Mouse (Mus musculus): ENCODE data around the gene Rbbp8nl. TPM values are rescaled to one million over a fixed set of nuclear protein-coding genes. Genes with fewer than 3 reads are reported as not detected.
A peak's percentile ranks its signal among the peaks of the same experiment; 100 is the strongest.
"Not testable (repeated sequence)": the region's sequence is repeated elsewhere in the genome, so short reads cannot be mapped to it uniquely, and the experiment has no call there.

Gene Rbbp8nl
- polyA plus RNA-seq, 1 experiment from 2014 or later: not detected

GRCm38 (mm10) chr2:180262891-180263290 is 26.8 kb downstream of the Rbbp8nl start:
- Histone ChIP-seq H3K9me3 (replicated peaks) (no peaks in the 10 kb centered on the region), H3K36me3 (peaks cover 74% of the 10 kb centered on the region)
- 91% methylated on average over 10 of the region's 10 CpGs for WGBS

GRCm38 (mm10) chr2:180262441-180262840 is 27.2 kb downstream of the Rbbp8nl start:
- no peaks in the 10 kb centered on the region for H3K27me3 ChIP-seq (replicated peaks)
- no peak overlapping the region for H3K4me2 ChIP-seq
- no peak for ATAC-seq (ENCODE audit: low FRiP score)
- WGBS: 74% methylated on average over 3 of the region's 3 CpGs
- H3K4me3 ChIP-seq (replicated peaks): no peak overlapping the region
- H3K4me1 ChIP-seq: peaks cover 16% of the 10 kb centered on the region
- no peaks in the 10 kb centered on the region for H3K9me3 ChIP-seq (replicated peaks)
- peaks cover 73% of the 10 kb centered on the region for H3K36me3 ChIP-seq
- H3K9ac ChIP-seq (replicated peaks): no peak overlapping the region
- no peak overlapping the region for H3K27ac ChIP-seq (replicated peaks)

More at GRCm38 (mm10) chr2:180262891-180263290, 26.8 kb downstream of the Rbbp8nl start:
- Histone ChIP-seq H3K27me3 (replicated peaks) (no peaks in the 10 kb centered on the region), H3K9ac (replicated peaks) (no peak overlapping the region), H3K4me2 (no peak overlapping the region), H3K4me1 (peaks cover 14% of the 10 kb centered on the region), H3K4me3 (replicated peaks) (no peak overlapping the region), H3K27ac (replicated peaks) (no peak overlapping the region)
- ATAC-seq (ENCODE audit: low FRiP score): no peak

- Histone ChIP-seq H3K27ac (replicated peaks) (no peak overlapping the region), H3K36me3 (peaks cover 67% of the 10 kb centered on the region), H3K9me3 (replicated peaks) (no peaks in the 10 kb centered on the region), H3K4me1 (peaks cover 16% of the 10 kb centered on the region), H3K4me3 (replicated peaks) (no peak overlapping the region), H3K27me3 (replicated peaks) (no peaks in the 10 kb centered on the region), H3K9ac (replicated peaks) (no peak overlapping the region), H3K4me2 (no peak overlapping the region)
- WGBS: 91% methylated on average over 7 of the region's 7 CpGs
- no peak for ATAC-seq (ENCODE audit: low FRiP score)
Measured at GRCm38 (mm10) chr2:180261901-180262300, 27.8 kb downstream of the Rbbp8nl start.

- Histone ChIP-seq H3K27me3 (replicated peaks) (no peaks in the 10 kb centered on the region), H3K4me2 (no peak overlapping the region), H3K27ac (replicated peaks) (no peak overlapping the region), H3K9ac (replicated peaks) (no peak overlapping the region), H3K36me3 (peaks cover 59% of the 10 kb centered on the region), H3K4me1 (peaks cover 24% of the 10 kb centered on the region), H3K9me3 (replicated peaks) (no peaks in the 10 kb centered on the region), H3K4me3 (replicated peaks) (no peak overlapping the region)
- 72% methylated on average over 8 of the region's 8 CpGs for WGBS
- ATAC-seq (ENCODE audit: low FRiP score): no peak
Measured at GRCm38 (mm10) chr2:180260610-180261480, 28.8 kb downstream of the Rbbp8nl start.

- H3K4me2 ChIP-seq; H3K9ac ChIP-seq (replicated peaks); ATAC-seq (ENCODE audit: low FRiP score); H3K27me3 ChIP-seq (replicated peaks); H3K4me3 ChIP-seq (replicated peaks); H3K27ac ChIP-seq (replicated peaks); H3K9me3 ChIP-seq (replicated peaks): not testable (repeated sequence)
- Histone ChIP-seq H3K36me3 (peaks cover 59% of the 10 kb centered on the region), H3K4me1 (peaks cover 26% of the 10 kb centered on the region)
- 72% methylated on average over 17 of the region's 17 CpGs for WGBS
Measured at GRCm38 (mm10) chr2:180259826-180260609, 29.7 kb downstream of the Rbbp8nl start.

- H3K4me3 ChIP-seq (replicated peaks); H3K27me3 ChIP-seq (replicated peaks); H3K9ac ChIP-seq (replicated peaks); ATAC-seq (ENCODE audit: low FRiP score); H3K4me2 ChIP-seq; H3K27ac ChIP-seq (replicated peaks); H3K9me3 ChIP-seq (replicated peaks): not testable (repeated sequence)
- Histone ChIP-seq H3K4me1 (peaks cover 26% of the 10 kb centered on the region), H3K36me3 (peaks cover 54% of the 10 kb centered on the region)
- WGBS: 81% methylated on average over 10 of the region's 10 CpGs
Measured at GRCm38 (mm10) chr2:180258951-180259484, 30.7 kb downstream of the Rbbp8nl start.

- H3K9me3 ChIP-seq (replicated peaks): no peaks in the 10 kb centered on the region
- no peak for ATAC-seq (ENCODE audit: low FRiP score)
- 55% methylated on average over 11 of the region's 11 CpGs for WGBS
- H3K4me2 ChIP-seq: peak overlapping the region; percentile 88
- H3K4me3 ChIP-seq (replicated peaks): peak overlapping the region; percentile 84
- H3K27ac ChIP-seq (replicated peaks): peak overlapping the region; percentile 88
- no peaks in the 10 kb centered on the region for H3K27me3 ChIP-seq (replicated peaks)
- peaks cover 26% of the 10 kb centered on the region for H3K4me1 ChIP-seq
- peak overlapping the region; percentile 95 for H3K9ac ChIP-seq (replicated peaks)
- peaks cover 46% of the 10 kb centered on the region for H3K36me3 ChIP-seq
Measured at GRCm38 (mm10) chr2:180257963-180258865, 31.5 kb downstream of the Rbbp8nl start.

GRCm38 (mm10) chr2:180257001-180257521 is 32.6 kb downstream of the Rbbp8nl start, which contains the start of gene Rps21:
Rps21 (plus strand) TSS chr2:180257377.
- WGBS: under 1% methylated on average over 37 of the region's 38 CpGs
- Histone ChIP-seq H3K4me1 (peaks cover 26% of the 10 kb centered on the region), H3K9me3 (replicated peaks) (no peaks in the 10 kb centered on the region), H3K27me3 (replicated peaks) (no peaks in the 10 kb centered on the region), H3K36me3 (peaks cover 36% of the 10 kb centered on the region), H3K4me3 (replicated peaks) (peak within 1 kb of the TSS; percentile 84), H3K4me2 (peak within 1 kb of the TSS; percentile 88), H3K27ac (replicated peaks) (peak within 1 kb of the TSS; percentile 91), H3K9ac (replicated peaks) (peak within 1 kb of the TSS; percentile 95)
- peak; percentile 96 for ATAC-seq (ENCODE audit: low FRiP score)

- no peaks in the 10 kb centered on the region for H3K9me3 ChIP-seq (replicated peaks)
- H3K36me3 ChIP-seq: peaks cover 30% of the 10 kb centered on the region
- H3K4me3 ChIP-seq (replicated peaks): peak overlapping the region; percentile 84
- ATAC-seq (ENCODE audit: low FRiP score): peak; percentile 70
- 24% methylated on average over 26 of the region's 26 CpGs for WGBS
- H3K4me1 ChIP-seq: peaks cover 29% of the 10 kb centered on the region
- H3K4me2 ChIP-seq: peak overlapping the region; percentile 88
- no peaks in the 10 kb centered on the region for H3K27me3 ChIP-seq (replicated peaks)
- H3K9ac ChIP-seq (replicated peaks): peak overlapping the region; percentile 64
- peak overlapping the region; percentile 91 for H3K27ac ChIP-seq (replicated peaks)
Measured at GRCm38 (mm10) chr2:180256296-180257000, 33.2 kb downstream of the Rbbp8nl start.

- no peak for ATAC-seq (ENCODE audit: low FRiP score)
- Histone ChIP-seq H3K27me3 (replicated peaks) (no peaks in the 10 kb centered on the region), H3K4me2 (peak overlapping the region; percentile 88), H3K36me3 (peaks cover 23% of the 10 kb centered on the region), H3K27ac (replicated peaks) (no peak overlapping the region), H3K4me3 (replicated peaks) (peak overlapping the region; percentile 84), H3K4me1 (peaks cover 33% of the 10 kb centered on the region), H3K9me3 (replicated peaks) (no peaks in the 10 kb centered on the region), H3K9ac (replicated peaks) (no peak overlapping the region)
- WGBS: 95% methylated on average over 9 of the region's 9 CpGs
Measured at GRCm38 (mm10) chr2:180255701-180256100, 34.0 kb downstream of the Rbbp8nl start.

All from neural tube, embryonic 15.5 days (tissue).